Mouse (Mus musculus) layer of hippocampus, postnatal 10 days (tissue): ENCODE measurements at regions not wholly inside any gene's neighbourhood (a gene's known extent, or its start where the extent isn't known, plus 50 kb on each side); places are given as distances from the start of the nearest gene placed in this dataset.

Source experiments
- DNase-seq, 2 experiments: peaks; one replicate each; pipeline ENCODE4 v3.0.0; 2021; ENCODE audit warnings: low spot score in 2 of 2

GRCm38 (mm10) chr3:34593279-34593678, 56.9 kb upstream of the Sox2 start:
- no peak for DNase-seq

- DNase-seq: no peak
Measured at GRCm38 (mm10) chr3:34577896-34578530, 72.2 kb upstream of the Sox2 start.

GRCm38 (mm10) chr3:34577115-34577514, 73.1 kb upstream of the Sox2 start:
- no peak for DNase-seq

- DNase-seq: no peak
Measured at GRCm38 (mm10) chr3:34576159-34576558, 74.0 kb upstream of the Sox2 start.

- DNase-seq: no peak
Measured at GRCm38 (mm10) chr3:34574711-34575350, 75.4 kb upstream of the Sox2 start.

GRCm38 (mm10) chr3:34573312-34573711, 76.9 kb upstream of the Sox2 start:
- no peak for DNase-seq

- no peak for DNase-seq
Measured at GRCm38 (mm10) chr3:34572081-34572480, 78.1 kb upstream of the Sox2 start.

- DNase-seq: no peak
Measured at GRCm38 (mm10) chr3:34571630-34572029, 78.6 kb upstream of the Sox2 start.

GRCm38 (mm10) chr3:34569998-34570397, 80.2 kb upstream of the Sox2 start:
- no peak for DNase-seq

- no peak for DNase-seq
Measured at GRCm38 (mm10) chr3:34568086-34568650, 82.0 kb upstream of the Sox2 start.

- DNase-seq: no peak
Measured at GRCm38 (mm10) chr3:34565386-34565785, 84.8 kb upstream of the Sox2 start.

GRCm38 (mm10) chr3:34562893-34563292, 87.3 kb upstream of the Sox2 start:
- no peak for DNase-seq

GRCm38 (mm10) chr3:34561709-34562108, 88.5 kb upstream of the Sox2 start:
- DNase-seq: no peak

GRCm38 (mm10) chr3:34559841-34560703, 90.1 kb upstream of the Sox2 start:
- no peak for DNase-seq

GRCm38 (mm10) chr3:34558821-34559520, 91.2 kb upstream of the Sox2 start:
- DNase-seq: no peak

- DNase-seq: no peak
Measured at GRCm38 (mm10) chr3:34552542-34553208, 97.5 kb upstream of the Sox2 start.

- no peak for DNase-seq
Measured at GRCm38 (mm10) chr3:34551069-34551468, 99.1 kb upstream of the Sox2 start.

GRCm38 (mm10) chr3:34550189-34550588, 100.0 kb upstream of the Sox2 start:
- no peak for DNase-seq

GRCm38 (mm10) chr3:34532451-34532850, 117.8 kb upstream of the Sox2 start:
- no peak for DNase-seq

GRCm38 (mm10) chr3:34531836-34532235, 118.4 kb upstream of the Sox2 start:
- DNase-seq: no peak

GRCm38 (mm10) chr3:34527546-34527945, 122.7 kb upstream of the Sox2 start:
- DNase-seq: no peak
